Mouse (Mus musculus) urinary bladder, postnatal 36 days (tissue): ENCODE measurements around the gene Unc45b.
A peak's percentile ranks its signal among the peaks of the same experiment; 100 is the strongest.

ENCODE experiments used
- DNase-seq, 2 experiments: peaks; one replicate each; pipeline ENCODE4 v3.0.0; 2022; ENCODE audit warnings: low spot score in 2 of 2, mixed read lengths in 1 of 2

Unc45b gene

DNA sequence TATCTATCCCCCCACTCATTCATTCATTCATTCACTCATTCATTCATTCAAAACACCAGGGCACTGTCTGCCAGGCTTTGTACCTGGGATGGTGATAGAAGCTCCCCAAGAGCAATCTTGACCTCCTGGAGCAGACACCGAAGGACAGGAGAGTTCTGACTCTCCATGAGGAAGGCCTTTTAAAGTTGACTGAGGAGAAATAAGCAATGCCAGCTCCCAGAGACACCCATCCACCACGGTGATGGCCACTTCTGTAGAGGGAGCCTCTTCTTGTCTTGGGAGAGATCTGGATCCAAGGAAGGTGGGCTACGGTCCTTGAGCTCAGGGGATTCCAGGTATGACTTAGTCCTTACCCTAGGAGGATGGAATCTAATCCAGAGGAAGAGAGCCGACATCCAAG is at the start of gene Unc45b:
Unc45b (plus strand) TSS at position 301 of the 400 bp plus-strand sequence.
- DNase-seq, result no peak

DNA sequence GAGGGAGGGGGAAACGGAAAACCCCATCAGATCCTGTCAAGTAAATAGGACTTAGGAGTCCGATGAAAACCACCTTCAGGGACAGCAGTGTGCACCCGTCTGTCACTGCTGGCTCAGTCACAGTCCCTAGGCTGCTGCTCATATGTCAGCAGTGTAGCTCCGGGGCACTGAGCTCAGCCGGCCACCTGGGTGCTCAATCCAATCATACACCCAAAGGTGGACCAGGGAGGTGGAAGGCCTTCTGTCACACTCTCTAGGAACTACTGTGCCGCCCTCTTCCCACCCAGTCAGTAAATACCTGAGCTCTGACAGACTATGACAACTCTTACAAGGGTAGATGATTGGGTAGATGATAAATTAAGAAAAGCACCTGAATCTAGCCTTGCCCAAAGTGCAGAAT is 49.6 kb upstream of the Unc45b start:
- no peak for DNase-seq

DNA sequence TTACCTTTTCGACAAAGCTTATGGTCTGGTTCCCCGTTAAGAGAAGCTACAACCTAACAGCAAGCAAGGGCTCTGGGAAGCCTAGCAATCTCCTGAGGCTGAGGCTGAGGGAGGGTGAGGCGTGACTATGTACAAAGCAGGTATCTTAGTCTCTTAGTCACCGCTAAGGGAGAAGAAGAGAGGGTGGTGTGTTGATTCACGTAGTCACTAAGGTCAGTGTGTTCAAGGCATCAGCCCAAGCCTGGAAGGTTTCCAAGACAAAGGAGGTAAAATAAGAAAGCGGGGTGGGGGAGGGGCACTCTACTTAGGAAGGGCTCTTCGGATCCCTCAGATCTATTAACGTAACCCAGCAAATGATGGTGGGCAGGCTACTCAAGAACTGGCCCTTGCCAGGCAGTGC is 48.8 kb upstream of the Unc45b start:
- DNase-seq, result peak in 1 of 2 experiments; percentile 28

- DNase-seq, result no peak
Observed at GRCm38 (mm10) chr11:82862638-82863037, 47.7 kb upstream of the Unc45b start.

DNA sequence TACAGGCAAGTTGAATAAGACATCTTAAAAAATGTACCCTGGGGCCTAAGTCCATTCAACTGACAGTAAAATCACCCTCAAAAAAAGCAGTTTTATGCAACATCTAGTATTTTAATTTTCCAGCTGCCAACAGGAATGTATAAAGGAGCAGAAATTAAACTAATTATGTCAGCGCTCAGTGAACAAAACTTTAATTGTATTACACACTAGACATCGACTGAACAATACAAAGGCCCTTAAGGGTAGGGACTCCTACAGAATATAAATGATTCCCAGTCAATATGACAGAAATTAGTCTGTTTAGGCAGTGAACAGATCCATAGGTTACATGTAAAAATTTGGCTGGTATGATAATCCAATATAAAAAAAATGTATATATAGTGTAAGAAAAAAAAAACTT is 47.3 kb upstream of the Unc45b start:
- no peak for DNase-seq

GRCm38 (mm10) chr11:82863488-82863931 is 46.8 kb upstream of the Unc45b start:
- DNase-seq, result no peak

DNA sequence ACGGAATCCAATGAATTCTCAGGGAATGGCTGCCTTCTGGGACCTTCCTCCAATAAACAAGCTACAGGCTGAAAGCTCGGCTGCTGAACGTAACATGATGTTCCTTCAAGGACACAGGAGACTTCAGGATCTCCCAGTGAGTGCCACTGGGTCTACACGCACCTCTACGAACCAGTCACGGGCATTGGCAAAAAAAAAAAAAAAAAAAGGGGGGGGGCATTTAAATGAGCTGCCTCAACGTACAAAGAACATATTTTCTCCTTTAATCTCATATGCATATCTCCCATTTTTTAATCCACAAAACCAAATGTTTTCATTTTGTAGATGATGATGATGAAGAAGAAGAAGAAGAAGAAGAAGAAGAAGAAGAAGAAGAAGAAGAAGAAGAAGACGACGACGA is 44.4 kb upstream of the Unc45b start:
- DNase-seq, result no peak

- no peak for DNase-seq
Observed at GRCm38 (mm10) chr11:82866850-82867564, 43.3 kb upstream of the Unc45b start.

GRCm38 (mm10) chr11:82867956-82868355 is 42.4 kb upstream of the Unc45b start:
- no peak for DNase-seq

- no peak for DNase-seq
Observed at GRCm38 (mm10) chr11:82869506-82870172, 40.7 kb upstream of the Unc45b start.

- DNase-seq, result peak; percentile 47 to 58
Observed at GRCm38 (mm10) chr11:82870173-82871030, 39.9 kb upstream of the Unc45b start.

- peak; percentile 88 to 92 for DNase-seq
Observed at GRCm38 (mm10) chr11:82871031-82871446, 39.3 kb upstream of the Unc45b start, which contains the start of gene Rffl. Gene Rffl, minus strand, starts transcription at chr11:82871210.

GRCm38 (mm10) chr11:82874924-82875323 is 35.4 kb upstream of the Unc45b start:
- DNase-seq, result no peak

DNA sequence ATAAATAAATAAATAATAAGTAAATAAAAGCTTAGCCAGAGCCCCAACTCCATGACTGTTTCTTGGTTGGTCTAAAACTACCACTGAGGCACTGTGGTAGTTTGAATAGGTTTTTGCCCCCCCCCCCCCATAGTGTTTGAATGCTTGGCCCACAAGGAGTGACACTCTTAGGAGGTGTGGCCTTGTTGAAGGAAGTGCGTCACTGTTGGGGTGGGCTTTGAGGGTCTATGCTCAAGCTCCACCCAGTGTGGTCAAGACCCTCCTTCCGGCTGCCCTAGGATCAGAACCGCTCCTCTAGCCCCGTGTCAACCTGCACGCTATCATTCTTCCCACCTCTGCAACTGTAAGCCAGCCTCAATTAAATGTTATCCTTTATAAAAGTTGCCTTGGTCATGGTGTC is 34.7 kb upstream of the Unc45b start:
- no peak for DNase-seq

GRCm38 (mm10) chr11:82877726-82878344 is 32.5 kb upstream of the Unc45b start:
- no peak for DNase-seq

GRCm38 (mm10) chr11:82883180-82883579 is 27.2 kb upstream of the Unc45b start:
- no peak for DNase-seq

GRCm38 (mm10) chr11:82886559-82886958 is 23.8 kb upstream of the Unc45b start:
- no peak for DNase-seq

DNA sequence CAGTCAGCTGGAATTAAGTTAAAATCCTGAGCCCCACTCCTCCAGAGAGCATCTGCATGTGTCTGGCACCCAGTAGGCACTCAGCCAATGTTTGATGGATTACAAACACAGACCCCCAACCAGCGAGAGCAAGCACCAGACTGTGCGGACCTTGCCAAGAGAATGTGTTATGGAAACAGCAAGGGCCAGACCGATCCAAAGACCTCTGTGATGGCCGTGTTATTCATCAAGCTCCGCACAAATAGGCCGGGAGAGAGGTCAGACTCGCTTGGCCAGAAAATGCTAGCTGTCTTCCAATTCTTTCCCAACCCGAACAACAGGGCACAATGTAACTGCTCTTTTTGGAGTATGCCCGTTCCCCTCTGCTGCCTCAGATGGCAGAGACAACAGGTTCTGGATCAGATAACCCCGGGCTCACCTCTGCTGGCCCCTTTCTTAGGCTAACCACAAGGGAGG is 21.8 kb upstream of the Unc45b start:
- DNase-seq, result peak in 1 of 2 experiments; percentile 32

DNA sequence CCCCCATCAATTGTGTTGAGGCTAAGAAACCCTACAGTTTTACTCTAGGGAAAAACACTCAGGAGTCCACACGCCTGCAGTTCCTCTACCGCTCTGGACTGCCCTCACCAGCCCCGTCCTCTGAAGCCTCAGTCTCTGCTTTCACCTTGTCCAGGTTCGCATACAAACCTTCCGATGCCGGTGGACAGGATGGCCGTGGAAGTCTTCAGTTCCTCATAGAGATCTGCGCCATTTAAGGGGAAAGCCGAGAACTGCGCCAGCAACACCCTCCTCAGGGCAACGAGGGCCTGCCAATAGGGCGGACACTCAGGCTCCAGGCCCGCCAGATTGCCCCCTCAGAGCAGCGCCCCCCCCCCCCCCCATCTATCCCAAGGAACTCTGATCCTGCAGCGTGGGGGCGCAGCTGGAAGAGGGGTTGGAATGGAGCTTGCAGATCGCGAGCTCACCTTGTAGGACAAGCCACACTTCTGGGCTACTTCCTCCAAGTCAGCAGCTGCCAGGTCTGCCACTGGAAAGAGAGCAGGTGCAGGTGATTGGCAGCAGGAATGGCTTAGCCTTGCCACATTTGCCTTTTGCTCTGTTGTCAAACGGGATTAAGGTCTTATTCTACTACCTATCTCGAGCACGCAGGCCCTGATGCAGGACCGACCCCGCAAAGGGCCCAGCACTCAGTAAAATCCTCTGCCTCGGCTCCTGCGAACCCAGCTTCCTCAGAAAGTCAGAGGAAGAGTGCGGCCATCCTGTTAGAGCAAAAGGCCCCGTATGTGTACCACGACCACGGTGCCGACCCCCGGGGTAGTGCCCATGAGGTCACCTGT is 20.6 kb upstream of the Unc45b start:
- peak; percentile 6 to 9 for DNase-seq

DNA sequence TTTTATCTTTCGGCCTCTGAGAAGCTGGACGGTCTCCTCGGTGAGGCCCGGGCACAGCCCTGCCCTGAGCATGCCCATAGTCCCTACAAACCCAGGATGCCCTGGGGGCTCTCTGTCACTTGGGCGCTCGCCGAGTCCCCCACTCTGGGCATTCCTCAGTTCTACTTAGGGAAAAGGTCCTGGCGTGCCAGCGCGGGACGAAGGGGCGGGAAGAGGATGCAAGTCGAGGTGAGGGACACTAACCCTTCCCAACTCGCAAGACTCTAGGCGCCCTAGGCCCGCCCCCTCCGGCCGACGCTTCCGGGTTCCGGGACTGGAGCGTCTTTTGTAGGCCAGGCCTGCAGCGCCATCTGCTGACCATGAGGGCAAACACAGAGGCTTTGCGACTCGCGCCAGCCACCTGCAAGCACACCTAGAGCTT is 20.0 kb upstream of the Unc45b start, which contains the start of gene Rad51d:
Rad51d (minus strand) TSS at position 273 of the 421 bp plus-strand sequence.
- peak; percentile 93 to 94 for DNase-seq

- DNase-seq, result no peak
Observed at GRCm38 (mm10) chr11:82891936-82892335, 18.4 kb upstream of the Unc45b start, which contains the start of gene Fndc8. Gene Fndc8, plus strand, starts transcription at chr11:82892124.
